Mouse (Mus musculus): ENCODE data around the gene Olfr26. TPM values are rescaled to one million over a fixed set of nuclear protein-coding genes. Genes with fewer than 3 reads are reported as not detected.

Olfr26 gene
- not detected in 2 replicates for polyA plus RNA-seq (2012; ENCODE audit: low replicate concordance)

GRCm38 (mm10) chr9:38854760-38855159 lies at the start of gene Olfr26:
Olfr26 (plus strand) TSS chr9:38855060.

GRCm38 (mm10) chr9:38814314-38814713 lies 40.5 kb upstream of the Olfr26 start, which contains the start of gene Olfr922:
Olfr922 (plus strand) TSS chr9:38814614.

DNA sequence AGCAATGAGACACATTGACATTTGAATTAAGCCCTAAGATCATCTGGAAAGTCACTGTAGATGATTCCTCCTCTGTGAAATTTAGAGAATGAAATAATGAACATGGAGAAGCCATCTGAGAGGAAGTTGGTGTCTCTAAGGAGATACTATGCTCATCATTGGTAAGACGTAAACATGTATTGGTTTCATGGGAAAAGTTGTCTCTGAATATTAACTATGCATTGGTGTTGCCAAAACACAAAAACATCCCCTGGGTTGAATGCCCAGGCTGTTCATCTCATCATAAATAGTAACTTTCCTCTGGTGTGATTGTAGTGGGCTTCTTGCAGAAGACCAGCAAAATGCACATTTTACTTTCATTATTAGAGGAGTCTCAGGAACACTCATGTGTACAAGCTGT lies 28.6 kb upstream of the Olfr26 start, which contains the start of gene Olfr923:
Gene Olfr923, plus strand, starts transcription at position 301 of the 400 bp plus-strand sequence.

DNA sequence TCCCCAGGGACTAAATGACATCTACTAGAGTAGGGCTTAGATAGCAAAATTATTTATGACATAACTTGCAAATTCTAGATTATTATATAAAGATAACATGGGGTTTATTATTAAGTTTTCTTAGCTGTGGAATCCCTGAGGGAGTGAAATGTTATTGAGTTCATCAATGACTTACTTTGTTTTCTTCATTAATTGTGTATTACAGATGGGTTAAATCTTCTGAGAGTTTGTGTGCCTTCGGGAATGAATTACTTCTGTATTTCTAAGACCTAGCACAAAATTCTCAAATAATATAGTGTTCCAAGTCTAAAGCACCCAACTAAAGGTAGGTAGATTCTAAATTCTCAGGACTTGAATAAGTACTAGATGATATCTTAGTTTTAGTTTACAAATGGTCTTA lies 10.7 kb upstream of the Olfr26 start, which contains the start of gene Olfr924:
Gene Olfr924, plus strand, starts transcription at position 301 of the 400 bp plus-strand sequence.

GRCm38 (mm10) chr9:38876826-38877225 lies 22.0 kb downstream of the Olfr26 start, which contains the start of gene Olfr926:
Olfr926 (plus strand) TSS chr9:38877126.

Other genes starting within 250 kb of the Olfr26 start
- gene Olfr914, start 250.0 kb upstream of the Olfr26 start, polyA plus RNA-seq (2012; ENCODE audit: low replicate concordance): not detected in 2 replicates
- not detected in 2 replicates for gene Olfr916, start 195.2 kb upstream of the Olfr26 start, polyA plus RNA-seq (2012; ENCODE audit: low replicate concordance)
- gene Olfr917, start 189.2 kb upstream of the Olfr26 start, polyA plus RNA-seq (2012; ENCODE audit: low replicate concordance): not detected in 2 replicates
- gene Olfr918, start 180.5 kb upstream of the Olfr26 start, polyA plus RNA-seq (2012; ENCODE audit: low replicate concordance): not detected in 2 replicates
- gene Olfr919, start 151.4 kb upstream of the Olfr26 start, polyA plus RNA-seq (2012; ENCODE audit: low replicate concordance): not detected in 2 replicates
- gene Vwa5a, start 136.8 kb upstream of the Olfr26 start, polyA plus RNA-seq (2012; ENCODE audit: low replicate concordance): 0.60 and 2.9 TPM in 2 replicates
- gene Olfr920, start 102.8 kb upstream of the Olfr26 start, polyA plus RNA-seq (2012; ENCODE audit: low replicate concordance): not detected in 2 replicates
- not detected in 2 replicates for gene Olfr921, start 82.0 kb upstream of the Olfr26 start, polyA plus RNA-seq (2012; ENCODE audit: low replicate concordance)
- gene Olfr922, start 40.4 kb upstream of the Olfr26 start, polyA plus RNA-seq (2012; ENCODE audit: low replicate concordance): 0.05 TPM in 1 of 2 replicates, not detected in the other
- gene Olfr923, start 28.5 kb upstream of the Olfr26 start, polyA plus RNA-seq (2012; ENCODE audit: low replicate concordance): not detected in 2 replicates
- gene Olfr924, start 10.6 kb upstream of the Olfr26 start, polyA plus RNA-seq (2012; ENCODE audit: low replicate concordance): not detected in 2 replicates
- not detected in 2 replicates for gene Olfr926, start 22.1 kb downstream of the Olfr26 start, polyA plus RNA-seq (2012; ENCODE audit: low replicate concordance)
- not detected in 2 replicates for gene Olfr930, start 74.7 kb downstream of the Olfr26 start, polyA plus RNA-seq (2012; ENCODE audit: low replicate concordance)
- not detected in 2 replicates for gene Olfr933, start 117.3 kb downstream of the Olfr26 start, polyA plus RNA-seq (2012; ENCODE audit: low replicate concordance)
- not detected in 2 replicates for gene Olfr934, start 133.3 kb downstream of the Olfr26 start, polyA plus RNA-seq (2012; ENCODE audit: low replicate concordance)
- gene Olfr935, start 144.6 kb downstream of the Olfr26 start, polyA plus RNA-seq (2012; ENCODE audit: low replicate concordance): not detected in 2 replicates
- gene Olfr146, start 168.3 kb downstream of the Olfr26 start, polyA plus RNA-seq (2012; ENCODE audit: low replicate concordance): not detected in 2 replicates
- not detected in 2 replicates for gene Olfr937, start 209.9 kb downstream of the Olfr26 start, polyA plus RNA-seq (2012; ENCODE audit: low replicate concordance)
- gene Olfr938, start 223.8 kb downstream of the Olfr26 start, polyA plus RNA-seq (2012; ENCODE audit: low replicate concordance): not detected in 2 replicates